Mouse (Mus musculus): ENCODE results near the gene Tmem256.

DNA sequence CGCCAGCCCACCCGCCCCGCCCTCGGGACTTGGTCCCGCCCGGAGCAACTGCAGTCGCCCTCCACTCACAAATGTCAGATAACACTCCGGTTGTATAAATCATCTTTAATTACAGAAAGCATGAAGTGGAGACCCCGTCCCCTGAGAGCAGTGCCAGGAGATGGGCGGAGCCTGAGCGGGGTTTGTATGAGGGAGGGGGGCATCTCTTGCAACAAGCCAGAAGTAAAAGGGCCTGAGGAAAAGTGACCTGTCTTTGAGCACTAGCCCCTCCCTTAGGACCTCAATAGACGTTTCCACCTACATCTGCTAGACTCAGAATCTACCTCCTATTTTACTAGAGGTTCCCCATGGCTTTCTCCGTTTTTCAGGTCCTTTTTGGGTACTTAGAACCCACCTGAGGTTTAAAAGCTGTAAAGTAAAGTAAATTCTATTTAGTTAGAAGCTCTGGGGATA lies 42.3 kb upstream of the Tmem256 start:
- TF ChIP-seq POLR2A (IDR thresholded peaks at IDR 0.05; ENCODE audit: low read depth, low read length): no peak
- no peak for TF ChIP-seq TCF12 (IDR thresholded peaks at IDR 0.05; ENCODE audit: low read depth, low read length)
- TF ChIP-seq EP300 (IDR thresholded peaks at IDR 0.05; ENCODE audit: low read length): no peak
- no peak; the same call in 1 of the 2 replicates for TF ChIP-seq MAFK (IDR thresholded peaks at IDR 0.05; ENCODE audit: insufficient replicate concordance, low read length)
- TF ChIP-seq ZNF384 (IDR thresholded peaks at IDR 0.05; ENCODE audit: low read depth, low read length): no peak
- TF ChIP-seq CTCF (conservative IDR thresholded peaks at IDR 0.05 in 1 of 2, IDR thresholded peaks at IDR 0.05 in 1 of 2; ENCODE audit: low read depth in 2 of 2, low read length in 2 of 2): no peak
- 0 out of 2 replicates have a peak, but pooled peaks have one; percentile 39 for TF ChIP-seq RCOR1 (conservative IDR thresholded peaks at IDR 0.05; ENCODE audit: low read depth, low read length)
- TF ChIP-seq CHD2 (IDR thresholded peaks at IDR 0.05; ENCODE audit: low read length): no peak
- no peak; the same call in 1 of the 2 replicates for TF ChIP-seq MXI1 (IDR thresholded peaks at IDR 0.05; ENCODE audit: low read depth, low read length)

Measured in CH12.LX (cell line).